Mouse (Mus musculus): ENCODE measurements around the gene Cwc25.

GRCm38 (mm10) chr11:97701581-97702392 lies 64.6 kb downstream of the Cwc25 start:
- TF ChIP-seq CTCF (IDR thresholded peaks at IDR 0.05; ENCODE audit: low read depth) (no peak), EP300 (IDR thresholded peaks at IDR 0.05; ENCODE audit: low read depth) (no peak)

All from liver, embryonic 14.5 days (tissue).